Mouse (Mus musculus): ENCODE results near the gene Rassf8. TPM values are rescaled to one million over a fixed set of nuclear protein-coding genes. Genes with fewer than 3 reads are reported as not detected.

Rassf8 gene
- polyA plus RNA-seq, 1 experiment from 2014 or later = 9.2 TPM

- Histone ChIP-seq H3K4me2 (no peak overlapping the region), H3K27me3 (peaks cover 3% of the 10 kb centered on the region), H3K27ac (no peak overlapping the region), H3K9me3 (no peaks in the 10 kb centered on the region), H3K4me1 (replicated peaks) (peaks cover 26% of the 10 kb centered on the region), H3K9ac (replicated peaks) (no peak overlapping the region), H3K36me3 (no peaks in the 10 kb centered on the region), H3K4me3 (replicated peaks) (no peak overlapping the region)
- ATAC-seq (ENCODE audit: insufficient number of reproducible peaks, insufficient read depth, low FRiP score, low TSS enrichment, low read depth) = no peak
- 88% methylated on average over 10 of the region's 10 CpGs for WGBS
Observed at GRCm38 (mm10) chr6:145853356-145854079, 107.0 kb downstream of the Rassf8 start.

GRCm38 (mm10) chr6:145854756-145855155, 108.2 kb downstream of the Rassf8 start:
- no peak overlapping the region for H3K9ac ChIP-seq (replicated peaks)
- no peaks in the 10 kb centered on the region for H3K36me3 ChIP-seq
- ATAC-seq (ENCODE audit: insufficient number of reproducible peaks, insufficient read depth, low FRiP score, low TSS enrichment, low read depth) = no peak
- H3K9me3 ChIP-seq = no peaks in the 10 kb centered on the region
- H3K27ac ChIP-seq = no peak overlapping the region
- H3K27me3 ChIP-seq = peaks cover 3% of the 10 kb centered on the region
- no peak overlapping the region for H3K4me3 ChIP-seq (replicated peaks)
- 66% methylated on average over 5 of the region's 5 CpGs for WGBS
- peak overlapping the region; percentile 57; the same call in 1 of the 2 replicates for H3K4me2 ChIP-seq
- H3K4me1 ChIP-seq (replicated peaks) = peaks cover 26% of the 10 kb centered on the region

- 8% methylated on average over 28 of the region's 28 CpGs for WGBS
- H3K4me2 ChIP-seq = peak overlapping the region; percentile 57
- peaks cover 23% of the 10 kb centered on the region for H3K4me1 ChIP-seq (replicated peaks)
- peak overlapping the region; percentile 76 for H3K27ac ChIP-seq
- H3K36me3 ChIP-seq = no peaks in the 10 kb centered on the region
- H3K4me3 ChIP-seq (replicated peaks) = peak overlapping the region; percentile 26
- peak; percentile 94 for ATAC-seq (ENCODE audit: insufficient number of reproducible peaks, insufficient read depth, low FRiP score, low TSS enrichment, low read depth)
- no peaks in the 10 kb centered on the region for H3K9me3 ChIP-seq
- H3K27me3 ChIP-seq = peaks cover 10% of the 10 kb centered on the region
- H3K9ac ChIP-seq (replicated peaks) = no peak overlapping the region
Observed at GRCm38 (mm10) chr6:145855720-145856551, 109.4 kb downstream of the Rassf8 start.

- Histone ChIP-seq H3K9ac (replicated peaks) (no peak overlapping the region), H3K4me1 (replicated peaks) (peaks cover 21% of the 10 kb centered on the region), H3K4me2 (no peak overlapping the region), H3K27me3 (peaks cover 22% of the 10 kb centered on the region), H3K27ac (no peak overlapping the region), H3K9me3 (no peaks in the 10 kb centered on the region), H3K36me3 (no peaks in the 10 kb centered on the region), H3K4me3 (replicated peaks) (no peak overlapping the region)
- WGBS = 89% methylated on average over 7 of the region's 7 CpGs
- ATAC-seq (ENCODE audit: insufficient number of reproducible peaks, insufficient read depth, low FRiP score, low TSS enrichment, low read depth) = no peak
Observed at GRCm38 (mm10) chr6:145857428-145857827, 110.9 kb downstream of the Rassf8 start.

GRCm38 (mm10) chr6:145858414-145858813, 111.9 kb downstream of the Rassf8 start:
- peaks cover 32% of the 10 kb centered on the region for H3K27me3 ChIP-seq
- H3K9me3 ChIP-seq = no peaks in the 10 kb centered on the region
- 51% methylated on average over 8 of the region's 8 CpGs for WGBS
- H3K4me1 ChIP-seq (replicated peaks) = peaks cover 31% of the 10 kb centered on the region
- H3K4me3 ChIP-seq (replicated peaks) = no peak overlapping the region
- H3K9ac ChIP-seq (replicated peaks) = no peak overlapping the region
- no peaks in the 10 kb centered on the region for H3K36me3 ChIP-seq
- ATAC-seq (ENCODE audit: insufficient number of reproducible peaks, insufficient read depth, low FRiP score, low TSS enrichment, low read depth) = no peak
- H3K27ac ChIP-seq = no peak overlapping the region
- H3K4me2 ChIP-seq = no peak overlapping the region

GRCm38 (mm10) chr6:145860350-145860749, 113.8 kb downstream of the Rassf8 start:
- no peaks in the 10 kb centered on the region for H3K36me3 ChIP-seq
- no peak for ATAC-seq (ENCODE audit: insufficient number of reproducible peaks, insufficient read depth, low FRiP score, low TSS enrichment, low read depth)
- H3K4me2 ChIP-seq = no peak overlapping the region
- no peak overlapping the region for H3K4me3 ChIP-seq (replicated peaks)
- H3K9me3 ChIP-seq = no peaks in the 10 kb centered on the region
- H3K27me3 ChIP-seq = peaks cover 51% of the 10 kb centered on the region
- peaks cover 39% of the 10 kb centered on the region for H3K4me1 ChIP-seq (replicated peaks)
- 54% methylated on average over 2 of the region's 2 CpGs for WGBS
- H3K27ac ChIP-seq = no peak overlapping the region
- H3K9ac ChIP-seq (replicated peaks) = no peak overlapping the region

GRCm38 (mm10) chr6:145861462-145862227, 115.1 kb downstream of the Rassf8 start:
- 79% methylated on average over 9 of the region's 9 CpGs for WGBS
- no peaks in the 10 kb centered on the region for H3K9me3 ChIP-seq
- ATAC-seq (ENCODE audit: insufficient number of reproducible peaks, insufficient read depth, low FRiP score, low TSS enrichment, low read depth) = no peak
- H3K27me3 ChIP-seq = peaks cover 63% of the 10 kb centered on the region
- no peak overlapping the region for H3K4me3 ChIP-seq (replicated peaks)
- H3K36me3 ChIP-seq = no peaks in the 10 kb centered on the region
- H3K9ac ChIP-seq (replicated peaks) = no peak overlapping the region
- H3K4me1 ChIP-seq (replicated peaks) = peaks cover 30% of the 10 kb centered on the region
- H3K27ac ChIP-seq = no peak overlapping the region
- 0 out of 2 replicates have a peak overlapping the region, but pooled peaks have one; percentile 100 for H3K4me2 ChIP-seq

GRCm38 (mm10) chr6:145862321-145862720, 115.8 kb downstream of the Rassf8 start:
- H3K4me2 ChIP-seq = peak overlapping the region; percentile 100
- H3K27me3 ChIP-seq = peaks cover 66% of the 10 kb centered on the region
- peaks cover 35% of the 10 kb centered on the region for H3K4me1 ChIP-seq (replicated peaks)
- H3K27ac ChIP-seq = no peak overlapping the region
- peak overlapping the region; percentile 64 for H3K4me3 ChIP-seq (replicated peaks)
- 12% methylated on average over 4 of the region's 4 CpGs for WGBS
- ATAC-seq (ENCODE audit: insufficient number of reproducible peaks, insufficient read depth, low FRiP score, low TSS enrichment, low read depth) = no peak
- no peak overlapping the region; the same call in 1 of the 2 replicates for H3K9ac ChIP-seq (replicated peaks)
- no peaks in the 10 kb centered on the region for H3K9me3 ChIP-seq
- H3K36me3 ChIP-seq = no peaks in the 10 kb centered on the region

GRCm38 (mm10) chr6:145862739-145863064, 116.2 kb downstream of the Rassf8 start:
- peak overlapping the region; percentile 64 for H3K4me3 ChIP-seq (replicated peaks)
- under 1% methylated on average over 35 of the region's 35 CpGs for WGBS
- no peaks in the 10 kb centered on the region for H3K9me3 ChIP-seq
- peaks cover 69% of the 10 kb centered on the region for H3K27me3 ChIP-seq
- H3K4me1 ChIP-seq (replicated peaks) = peaks cover 35% of the 10 kb centered on the region
- H3K4me2 ChIP-seq = peak overlapping the region; percentile 100
- ATAC-seq (ENCODE audit: insufficient number of reproducible peaks, insufficient read depth, low FRiP score, low TSS enrichment, low read depth) = no peak
- no peak overlapping the region for H3K27ac ChIP-seq
- H3K9ac ChIP-seq (replicated peaks) = peak overlapping the region; percentile 66
- no peaks in the 10 kb centered on the region for H3K36me3 ChIP-seq

GRCm38 (mm10) chr6:145863065-145863971, 116.8 kb downstream of the Rassf8 start:
- Histone ChIP-seq H3K4me3 (replicated peaks) (peak overlapping the region; percentile 64), H3K9ac (replicated peaks) (peak overlapping the region; percentile 66), H3K9me3 (no peaks in the 10 kb centered on the region), H3K27ac (no peak overlapping the region), H3K27me3 (peaks cover 74% of the 10 kb centered on the region), H3K4me2 (peak overlapping the region; percentile 100), H3K4me1 (replicated peaks) (peaks cover 35% of the 10 kb centered on the region), H3K36me3 (no peaks in the 10 kb centered on the region)
- under 1% methylated on average over 105 of the region's 105 CpGs for WGBS
- ATAC-seq (ENCODE audit: insufficient number of reproducible peaks, insufficient read depth, low FRiP score, low TSS enrichment, low read depth) = 0 out of 2 replicates have a peak, but pooled peaks have one; percentile 48
